Mouse (Mus musculus) erythroblast, embryonic 14.5 days (primary cell): ENCODE data around the gene Gas1.

ENCODE experiments used
- GATA1 ChIP-seq: IDR thresholded peaks from 2 replicates; pipeline ENCODE4 v1.6.1; 2012; ENCODE audit warnings: low read length, inconsistent platforms, mixed read lengths
- TAL1 ChIP-seq: IDR thresholded peaks from 3 replicates; pipeline ENCODE4 v1.6.1; 2012; ENCODE audit warnings: low read length, inconsistent platforms, mixed read lengths

DNA sequence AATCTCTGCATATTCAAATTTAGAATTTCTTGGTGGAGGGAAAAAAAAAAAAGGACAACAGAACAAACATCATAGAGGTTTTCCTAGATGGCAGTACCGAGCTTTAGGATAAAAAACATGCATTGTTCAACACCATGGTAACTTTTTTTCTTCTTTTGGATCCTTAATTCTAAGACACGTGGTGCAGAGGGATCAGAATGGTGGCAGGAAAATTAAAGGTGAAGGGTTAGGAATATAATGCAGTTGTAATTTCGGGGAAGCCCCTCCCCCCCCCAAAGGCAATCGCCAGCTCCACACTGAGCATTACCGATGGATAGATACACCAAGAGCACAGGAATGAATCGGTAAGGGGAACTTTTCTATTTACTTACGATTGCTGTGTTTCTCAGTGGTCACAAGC is 2.2 kb downstream of the Gas1 start:
- TF ChIP-seq TAL1 (no peak), GATA1 (no peak)
